Mouse (Mus musculus) midbrain, embryonic 16.5 days (tissue): ENCODE data around the gene Slc25a33. TPM values are rescaled to one million over a fixed set of nuclear protein-coding genes. Genes with fewer than 3 reads are reported as not detected.
"Not testable (repeated sequence)": the region's sequence is repeated elsewhere in the genome, so short reads cannot be mapped to it uniquely, and the experiment has no call there.

ENCODE experiments used
- ATAC-seq: fragments of 200-750 bp; cut with Nextera tagmentation; 2 replicates; pipeline ENCODE4 v1.8.0; 2017; ENCODE audit warnings: moderate TSS enrichment
- H3K27ac ChIP-seq: fragments of 300-500 bp; sonication (generic); 2 replicates; pipeline ENCODE4 v1.5.1; 2014; ENCODE audit warnings: mild to moderate bottlenecking, low read length, mixed read lengths
- H3K27me3 ChIP-seq: fragments of 300-500 bp; sonication (generic); 2 replicates; pipeline ENCODE4 v1.6.1; 2014; ENCODE audit warnings: low read depth, low read length, mixed read lengths; ENCODE audit not compliant: control insufficient read depth, insufficient read depth
- H3K36me3 ChIP-seq: fragments of 300-500 bp; sonication (generic); 2 replicates; pipeline ENCODE4 v1.6.1; 2014; ENCODE audit warnings: mild to moderate bottlenecking, low read length, moderate library complexity, mixed read lengths; ENCODE audit not compliant: control insufficient read depth, insufficient read depth
- H3K4me1 ChIP-seq: fragments of 300-500 bp; sonication (generic); 2 replicates; pipeline ENCODE4 v1.6.1; 2014; ENCODE audit warnings: mild to moderate bottlenecking, low read length, mixed read lengths; ENCODE audit not compliant: control insufficient read depth, insufficient read depth
- H3K4me2 ChIP-seq: fragments of 300-500 bp; sonication (generic); 2 replicates; pipeline ENCODE4 v1.6.1; 2014; ENCODE audit warnings: mild to moderate bottlenecking, low read length, mixed read lengths
- H3K4me3 ChIP-seq: fragments of 300-500 bp; sonication (generic); 2 replicates; pipeline ENCODE4 v1.5.1; 2014; ENCODE audit warnings: low read depth, mild to moderate bottlenecking, low read length, moderate library complexity, mixed read lengths
- H3K9ac ChIP-seq: fragments of 300-500 bp; sonication (generic); 2 replicates; pipeline ENCODE4 v1.6.1; 2014; ENCODE audit warnings: low read depth, low read length, mixed read lengths
- H3K9me3 ChIP-seq: fragments of 300-500 bp; sonication (generic); replicated peaks from 2 replicates; pipeline ENCODE4 v1.6.1; 2014; ENCODE audit warnings: mild to moderate bottlenecking, low read length, mixed read lengths; ENCODE audit not compliant: control insufficient read depth, poor library complexity, severe bottlenecking
- WGBS: fragments of 180-500 bp; shearing (Covaris S2); extraction: QIAGEN DNeasy Blood & Tissue Kit; methylation state at CpG from one replicate; pipeline ENCODE4 v1.1.7; 2014; 5-methylcytosine and 5-hydroxymethylcytosine counted together
- polyA plus RNA-seq: library from polyadenylated mRNA; unstranded; fragments of >200 nt; fragmentation: Nextera tagmentation; extraction: Ambion mirVana; gene quantifications from 2 replicates; pipeline ENCODE4 v1.2.1, GENCODE M21; 2015

Slc25a33 gene
- polyA plus RNA-seq, 1 experiment from 2014 or later = 29.1 TPM

DNA sequence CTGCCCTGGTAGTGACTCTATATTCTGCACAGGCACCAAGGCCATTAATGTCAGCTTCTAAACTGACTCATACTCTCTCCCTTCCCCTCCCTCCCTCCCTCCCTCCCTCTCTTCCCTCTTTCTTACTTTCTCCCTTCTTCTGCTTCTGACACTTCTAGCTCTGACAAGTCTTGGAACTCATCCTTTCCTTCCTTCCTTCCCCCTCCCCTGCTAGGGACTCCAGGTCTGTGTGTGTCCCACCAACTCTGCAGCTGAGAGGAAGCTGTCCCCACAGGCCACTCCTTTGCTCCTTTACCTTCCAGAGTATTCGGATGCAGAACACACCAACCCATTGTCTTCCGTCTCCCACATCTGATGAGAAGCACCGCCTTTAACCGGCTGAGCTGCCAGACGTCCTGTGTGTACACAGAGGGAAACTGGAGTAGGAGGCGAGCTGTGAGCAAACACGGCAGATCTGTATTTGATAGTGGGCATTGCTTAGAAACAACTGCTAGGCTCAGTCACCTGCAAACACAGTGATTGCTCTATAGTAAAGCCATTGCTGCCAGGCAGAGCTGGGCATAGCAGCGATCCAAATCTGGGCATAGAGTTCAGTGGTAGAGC lies 1.8 kb upstream of the Slc25a33 start:
- H3K27me3 ChIP-seq = no peaks in the 10 kb centered on the region
- 35% methylated on average over 8 of the region's 8 CpGs for WGBS
- no peak overlapping the region for H3K9ac ChIP-seq
- peaks cover 16% of the 10 kb centered on the region for H3K4me1 ChIP-seq
- no peak overlapping the region for H3K4me2 ChIP-seq
- no peaks in the 10 kb centered on the region for H3K9me3 ChIP-seq
- no peak for ATAC-seq
- H3K4me3 ChIP-seq = no peak overlapping the region
- no peaks in the 10 kb centered on the region for H3K36me3 ChIP-seq
- no peak overlapping the region for H3K27ac ChIP-seq

GRCm38 (mm10) chr4:149775330-149775729 lies 1.3 kb upstream of the Slc25a33 start:
- H3K4me1 ChIP-seq = peaks cover 16% of the 10 kb centered on the region
- H3K9me3 ChIP-seq = no peaks in the 10 kb centered on the region
- no peak overlapping the region for H3K4me3 ChIP-seq
- no peaks in the 10 kb centered on the region for H3K36me3 ChIP-seq
- WGBS = 72% methylated on average over 7 of the region's 7 CpGs
- H3K4me2 ChIP-seq = no peak overlapping the region
- no peak for ATAC-seq
- H3K27me3 ChIP-seq = no peaks in the 10 kb centered on the region
- H3K9ac ChIP-seq = no peak overlapping the region
- no peak overlapping the region for H3K27ac ChIP-seq

DNA sequence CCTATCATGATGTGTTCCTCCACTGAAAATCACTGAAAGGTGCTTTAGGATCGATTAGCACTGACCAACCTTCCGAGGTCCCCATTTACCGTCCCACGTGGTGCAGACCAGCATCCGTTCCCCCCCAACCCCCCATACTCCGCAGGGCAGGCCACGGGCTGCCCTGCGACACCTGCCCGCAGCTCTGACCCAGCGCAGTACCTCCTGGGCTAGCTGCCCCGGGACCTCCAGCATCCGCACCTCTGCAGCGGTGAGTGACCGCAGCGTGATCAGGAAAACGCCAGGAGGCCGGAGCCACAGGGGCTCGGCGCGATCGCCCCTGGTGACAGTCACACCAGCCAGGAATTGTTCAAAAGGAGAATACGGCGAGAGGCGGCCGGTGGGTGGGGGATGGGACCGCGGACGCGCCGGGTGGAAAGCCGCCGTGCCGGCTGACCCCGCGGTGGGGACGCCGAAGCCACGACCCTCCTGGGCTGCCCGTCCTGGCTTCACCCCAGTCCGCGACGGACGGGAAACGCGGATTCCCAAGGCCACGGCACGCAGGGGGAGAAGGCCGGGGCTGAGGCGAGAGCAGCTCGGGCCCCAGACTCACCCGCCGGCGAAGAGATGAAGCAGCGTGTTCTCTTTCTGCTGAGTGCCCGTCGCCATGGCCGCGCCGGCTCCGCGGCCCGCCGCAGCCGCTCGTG lies 526 bp downstream of the Slc25a33 start:
- peaks cover 16% of the 10 kb centered on the region for H3K4me1 ChIP-seq
- H3K27me3 ChIP-seq = no peaks in the 10 kb centered on the region
- WGBS = 0% methylated on average over 51 of the region's 65 CpGs
- peak overlapping the region; percentile 90 for H3K4me3 ChIP-seq
- H3K9me3 ChIP-seq = no peaks in the 10 kb centered on the region
- H3K36me3 ChIP-seq = no peaks in the 10 kb centered on the region
- H3K4me2 ChIP-seq = peak overlapping the region; percentile 78
- peak overlapping the region; percentile 87 for H3K27ac ChIP-seq
- ATAC-seq = peak; percentile 79
- peak overlapping the region; percentile 95 for H3K9ac ChIP-seq

DNA sequence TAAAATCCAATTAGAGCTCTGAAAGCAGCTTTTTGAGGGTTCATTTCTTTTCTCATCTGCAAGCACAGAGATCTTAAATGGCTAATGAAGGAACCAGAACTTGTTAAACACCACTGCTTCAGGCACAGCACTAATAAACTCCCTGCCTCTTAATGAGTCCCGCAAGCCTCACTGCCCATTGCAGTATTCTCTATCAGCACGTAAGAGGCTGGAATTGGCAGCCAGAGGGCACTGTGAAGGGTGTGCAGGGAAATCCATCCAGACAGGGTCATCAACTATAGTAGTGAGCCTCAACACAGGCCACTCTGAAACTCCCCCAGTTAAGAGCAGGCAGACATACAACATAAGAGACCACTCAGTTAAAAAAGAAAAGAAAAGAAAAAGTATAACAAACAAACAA lies 1.7 kb downstream of the Slc25a33 start:
- ATAC-seq = no peak
- no peaks in the 10 kb centered on the region for H3K9me3 ChIP-seq
- no peak overlapping the region for H3K9ac ChIP-seq
- 13% methylated on average over 2 of the region's 2 CpGs for WGBS
- H3K4me3 ChIP-seq = no peak overlapping the region
- peaks cover 16% of the 10 kb centered on the region for H3K4me1 ChIP-seq
- no peaks in the 10 kb centered on the region for H3K36me3 ChIP-seq
- H3K27me3 ChIP-seq = no peaks in the 10 kb centered on the region
- H3K27ac ChIP-seq = no peak overlapping the region
- peak overlapping the region; percentile 78 for H3K4me2 ChIP-seq

DNA sequence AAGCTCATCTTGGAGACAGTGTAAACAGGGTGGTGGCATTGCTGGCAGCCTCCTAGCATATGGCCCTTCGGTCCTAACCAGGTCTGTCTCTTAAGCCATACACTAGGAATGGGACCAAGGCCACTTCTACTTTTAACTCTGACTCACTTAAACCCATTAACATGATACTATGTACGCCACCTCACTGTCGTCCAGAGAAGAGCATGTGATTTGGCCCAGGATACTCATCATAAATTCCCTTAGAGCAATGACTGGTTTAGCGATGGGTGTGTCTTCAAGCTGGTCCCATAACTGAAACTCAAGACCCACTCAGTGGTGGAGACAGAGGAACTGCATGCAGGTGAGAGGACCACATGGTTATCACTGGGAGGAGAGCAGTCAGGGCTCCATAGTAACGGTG lies 8.9 kb downstream of the Slc25a33 start:
- Histone ChIP-seq H3K4me1 (no peaks in the 10 kb centered on the region), H3K9ac (no peak overlapping the region), H3K4me2 (no peak overlapping the region), H3K27ac (no peak overlapping the region), H3K4me3 (no peak overlapping the region), H3K9me3 (no peaks in the 10 kb centered on the region), H3K27me3 (no peaks in the 10 kb centered on the region), H3K36me3 (no peaks in the 10 kb centered on the region)
- no peak for ATAC-seq
- 94% methylated on average over 5 of the region's 5 CpGs for WGBS

DNA sequence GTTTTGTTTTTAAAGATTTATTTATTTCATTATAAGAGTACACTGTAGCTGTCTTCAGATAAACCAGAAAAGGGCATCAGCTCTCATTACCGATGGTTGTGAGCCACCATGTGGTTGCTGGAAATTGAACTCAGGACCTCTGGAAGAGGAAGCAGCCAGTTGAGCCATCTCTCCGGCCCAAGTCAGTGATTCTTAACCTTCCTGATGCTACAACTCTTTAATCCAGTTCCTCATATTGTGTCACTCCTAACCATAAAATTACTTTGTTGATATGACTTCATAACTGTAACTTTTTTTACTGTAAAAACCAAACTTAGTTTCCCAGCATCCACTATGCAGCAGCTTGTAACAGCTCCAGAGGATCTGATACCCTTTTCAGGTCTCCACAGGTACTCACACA lies 10.7 kb downstream of the Slc25a33 start:
- 96% methylated on average over 2 of the region's 2 CpGs for WGBS
- ATAC-seq = no peak

DNA sequence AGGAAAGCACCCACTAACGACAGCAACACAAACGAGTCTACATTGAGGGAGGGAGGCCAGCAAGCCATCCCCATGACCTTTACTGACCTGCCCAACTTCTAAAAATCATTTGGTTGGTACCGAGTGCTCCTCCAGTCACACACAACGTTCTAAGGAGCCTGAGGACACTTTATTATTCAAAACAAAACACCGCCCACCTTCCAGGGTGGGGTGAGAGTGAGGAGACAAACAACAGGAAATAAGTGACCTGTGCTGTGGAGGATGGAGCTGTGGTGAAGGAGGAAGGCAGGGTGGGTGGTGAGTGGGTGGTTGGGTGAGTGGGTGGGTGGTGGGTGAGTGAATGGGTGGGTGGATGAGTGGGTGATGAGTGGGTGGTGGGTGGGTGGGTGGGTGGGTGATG lies 14.6 kb downstream of the Slc25a33 start:
- H3K36me3 ChIP-seq = no peaks in the 10 kb centered on the region; the same call in none of the 2 replicates
- WGBS = 70% methylated on average over 5 of the region's 5 CpGs

More for the DNA sequence above, 10.7 kb downstream of the Slc25a33 start:
- Histone ChIP-seq H3K4me2 (no peak overlapping the region), H3K36me3 (no peaks in the 10 kb centered on the region; the same call in 1 of the 2 replicates), H3K27me3 (no peaks in the 10 kb centered on the region), H3K4me1 (no peaks in the 10 kb centered on the region), H3K27ac (no peak overlapping the region), H3K4me3 (no peak overlapping the region), H3K9me3 (no peaks in the 10 kb centered on the region), H3K9ac (no peak overlapping the region)

GRCm38 (mm10) chr4:149758423-149758822 lies 15.7 kb downstream of the Slc25a33 start:
- WGBS = 74% methylated on average over 6 of the region's 6 CpGs
- H3K27me3 ChIP-seq = no peaks in the 10 kb centered on the region
- H3K4me3 ChIP-seq = no peak overlapping the region
- no peak overlapping the region for H3K4me2 ChIP-seq
- no peak for ATAC-seq
- no peaks in the 10 kb centered on the region for H3K9me3 ChIP-seq
- H3K27ac ChIP-seq = no peak overlapping the region
- H3K4me1 ChIP-seq = no peaks in the 10 kb centered on the region
- no peak overlapping the region for H3K9ac ChIP-seq
- peaks cover under 1% of the 10 kb centered on the region for H3K36me3 ChIP-seq

More for the DNA sequence above, 14.6 kb downstream of the Slc25a33 start:
- H3K4me2 ChIP-seq = no peak overlapping the region
- no peak overlapping the region for H3K9ac ChIP-seq
- H3K9me3 ChIP-seq = no peaks in the 10 kb centered on the region
- H3K4me1 ChIP-seq = no peaks in the 10 kb centered on the region
- H3K27me3 ChIP-seq = no peaks in the 10 kb centered on the region
- no peak for ATAC-seq
- H3K4me3 ChIP-seq = no peak overlapping the region
- no peak overlapping the region for H3K27ac ChIP-seq

GRCm38 (mm10) chr4:149756546-149756945 lies 17.5 kb downstream of the Slc25a33 start:
- H3K4me2 ChIP-seq, H3K9me3 ChIP-seq, H3K4me3 ChIP-seq, ATAC-seq, H3K9ac ChIP-seq, H3K27me3 ChIP-seq, H3K27ac ChIP-seq, H3K4me1 ChIP-seq, H3K36me3 ChIP-seq: not testable (repeated sequence)
- WGBS = 92% methylated on average over 7 of the region's 7 CpGs
